Mouse (Mus musculus): Measurements from ENCODE around the gene Gm14085. TPM values are rescaled to one million over a fixed set of nuclear protein-coding genes. Genes with fewer than 3 reads are reported as not detected.
"Not testable (repeated sequence)": the region's sequence is repeated elsewhere in the genome, so short reads cannot be mapped to it uniquely, and the experiment has no call there.

Gm14085 gene
- polyA plus RNA-seq, 1 experiment, result 0.38 TPM

GRCm38 (mm10) chr2:122476585-122476984, 8.2 kb upstream of the Gm14085 start:
- H3K4me3 ChIP-seq (replicated peaks; ENCODE audit: extremely low read depth, low read depth, low read length), result no peak overlapping the region
- TF ChIP-seq CTCF (IDR thresholded peaks at IDR 0.05; ENCODE audit: insufficient read depth, low read length), result no peak
- no peak for TF ChIP-seq POLR2A (IDR thresholded peaks at IDR 0.05; ENCODE audit: borderline replicate concordance, extremely low read depth, low read depth, low read length)
- no peak for DNase-seq
- H3K4me1 ChIP-seq (ENCODE audit: control insufficient read depth, insufficient read depth, low read length), result no peaks in the 10 kb centered on the region

- H3K4me1 ChIP-seq (ENCODE audit: control insufficient read depth, insufficient read depth, low read length); DNase-seq; H3K4me3 ChIP-seq (replicated peaks; ENCODE audit: extremely low read depth, low read depth, low read length): not testable (repeated sequence)
- 47% methylated on average over 1 of the region's 1 CpGs for WGBS
Measured at GRCm38 (mm10) chr2:122483787-122484186, 954 bp upstream of the Gm14085 start.

GRCm38 (mm10) chr2:122485654-122486053, 913 bp downstream of the Gm14085 start:
- not testable (repeated sequence) for DNase-seq; H3K4me3 ChIP-seq (replicated peaks; ENCODE audit: extremely low read depth, low read depth, low read length); H3K4me1 ChIP-seq (ENCODE audit: control insufficient read depth, insufficient read depth, low read length)
- 49% methylated on average over 3 of the region's 3 CpGs for WGBS

- DNase-seq; H3K4me3 ChIP-seq (replicated peaks; ENCODE audit: extremely low read depth, low read depth, low read length); H3K4me1 ChIP-seq (ENCODE audit: control insufficient read depth, insufficient read depth, low read length): not testable (repeated sequence)
Measured at GRCm38 (mm10) chr2:122486122-122486521, 1.4 kb downstream of the Gm14085 start.

- TF ChIP-seq POLR2A (IDR thresholded peaks at IDR 0.05; ENCODE audit: borderline replicate concordance, extremely low read depth, low read depth, low read length) (no peak), CTCF (IDR thresholded peaks at IDR 0.05; ENCODE audit: insufficient read depth, low read length) (no peak)
- Histone ChIP-seq H3K4me3 (replicated peaks; ENCODE audit: extremely low read depth, low read depth, low read length) (no peak overlapping the region), H3K4me1 (ENCODE audit: control insufficient read depth, insufficient read depth, low read length) (no peaks in the 10 kb centered on the region)
- no peak for DNase-seq
- 78% methylated on average over 2 of the region's 2 CpGs for WGBS
Measured at GRCm38 (mm10) chr2:122486674-122487073, 1.9 kb downstream of the Gm14085 start.

GRCm38 (mm10) chr2:122529696-122530095, 45.0 kb downstream of the Gm14085 start:
- H3K4me3 ChIP-seq (replicated peaks; ENCODE audit: extremely low read depth, low read depth, low read length); DNase-seq; H3K4me1 ChIP-seq (ENCODE audit: control insufficient read depth, insufficient read depth, low read length): not testable (repeated sequence)
- WGBS, result 96% methylated on average over 1 of the region's 1 CpGs

GRCm38 (mm10) chr2:122531290-122531689, 46.5 kb downstream of the Gm14085 start:
- no peak for DNase-seq
- WGBS, result 83% methylated on average over 7 of the region's 7 CpGs
- TF ChIP-seq POLR2A (IDR thresholded peaks at IDR 0.05; ENCODE audit: borderline replicate concordance, extremely low read depth, low read depth, low read length) (no peak), CTCF (IDR thresholded peaks at IDR 0.05; ENCODE audit: insufficient read depth, low read length) (no peak)
- Histone ChIP-seq H3K4me3 (replicated peaks; ENCODE audit: extremely low read depth, low read depth, low read length) (no peak overlapping the region), H3K4me1 (ENCODE audit: control insufficient read depth, insufficient read depth, low read length) (no peaks in the 10 kb centered on the region)

- Histone ChIP-seq H3K4me1 (ENCODE audit: control insufficient read depth, insufficient read depth, low read length) (no peaks in the 10 kb centered on the region), H3K4me3 (replicated peaks; ENCODE audit: extremely low read depth, low read depth, low read length) (no peak overlapping the region)
- 77% methylated on average over 2 of the region's 2 CpGs for WGBS
- TF ChIP-seq CTCF (IDR thresholded peaks at IDR 0.05; ENCODE audit: insufficient read depth, low read length) (no peak), POLR2A (IDR thresholded peaks at IDR 0.05; ENCODE audit: borderline replicate concordance, extremely low read depth, low read depth, low read length) (no peak)
- DNase-seq, result no peak
Measured at GRCm38 (mm10) chr2:122531726-122532125, 47.0 kb downstream of the Gm14085 start.

GRCm38 (mm10) chr2:122532136-122532801, 47.5 kb downstream of the Gm14085 start:
- no peaks in the 10 kb centered on the region for H3K4me1 ChIP-seq (ENCODE audit: control insufficient read depth, insufficient read depth, low read length)
- 64% methylated on average over 2 of the region's 2 CpGs for WGBS
- no peak overlapping the region for H3K4me3 ChIP-seq (replicated peaks; ENCODE audit: extremely low read depth, low read depth, low read length)
- no peak for DNase-seq
- TF ChIP-seq CTCF (IDR thresholded peaks at IDR 0.05; ENCODE audit: insufficient read depth, low read length) (no peak), POLR2A (IDR thresholded peaks at IDR 0.05; ENCODE audit: borderline replicate concordance, extremely low read depth, low read depth, low read length) (no peak)

GRCm38 (mm10) chr2:122532802-122533186, 48.1 kb downstream of the Gm14085 start:
- no peaks in the 10 kb centered on the region for H3K4me1 ChIP-seq (ENCODE audit: control insufficient read depth, insufficient read depth, low read length)
- TF ChIP-seq POLR2A (IDR thresholded peaks at IDR 0.05; ENCODE audit: borderline replicate concordance, extremely low read depth, low read depth, low read length) (no peak), CTCF (IDR thresholded peaks at IDR 0.05; ENCODE audit: insufficient read depth, low read length) (no peak)
- H3K4me3 ChIP-seq (replicated peaks; ENCODE audit: extremely low read depth, low read depth, low read length), result no peak overlapping the region
- 82% methylated on average over 2 of the region's 2 CpGs for WGBS
- no peak for DNase-seq

- Histone ChIP-seq H3K4me1 (ENCODE audit: control insufficient read depth, insufficient read depth, low read length) (no peaks in the 10 kb centered on the region), H3K4me3 (replicated peaks; ENCODE audit: extremely low read depth, low read depth, low read length) (no peak overlapping the region)
- TF ChIP-seq CTCF (IDR thresholded peaks at IDR 0.05; ENCODE audit: insufficient read depth, low read length) (no peak), POLR2A (IDR thresholded peaks at IDR 0.05; ENCODE audit: borderline replicate concordance, extremely low read depth, low read depth, low read length) (no peak)
- 74% methylated on average over 2 of the region's 2 CpGs for WGBS
- no peak for DNase-seq
Measured at GRCm38 (mm10) chr2:122533378-122533777, 48.6 kb downstream of the Gm14085 start.

Measured in lung, adult 2 months (tissue).